In the genomic region with DNA sequence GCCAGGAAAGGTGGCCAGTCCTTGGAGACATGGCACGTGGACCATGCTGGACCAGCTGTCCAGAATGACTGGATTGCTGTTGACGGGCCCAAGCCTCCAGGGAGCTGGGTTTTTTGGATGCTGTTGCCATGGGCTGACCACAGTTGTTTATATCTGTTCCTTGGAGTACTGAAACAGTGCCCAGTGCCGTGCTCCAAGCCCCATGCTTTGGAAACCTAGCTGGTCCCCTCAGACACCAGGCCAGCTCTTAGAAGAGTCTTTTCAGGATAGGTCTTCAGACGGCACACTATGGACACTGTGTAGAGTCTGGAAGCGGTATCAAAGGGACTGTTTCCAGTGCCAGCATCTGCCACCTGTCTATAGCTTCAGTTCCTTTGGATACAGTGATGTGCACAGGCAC, we compare ENCODE assay signal across 12 mouse cellular contexts.
DNase-seq lines count a peak whose midpoint lies in the region; TF ChIP-seq lines count a peak whose summit lies in the region.
"Had no signal": no experiment of that assay in that cellular context is flagged by ENCODE, and none has a peak within 500 bp of the region (broad histone marks: within the 10 kb centered on the region; RNA-seq: fewer than 3 reads in every experiment).

No protein-coding gene starts in this region.

- TF ChIP-seq POLR2A in lung, adult 2 months (IDR thresholded peaks at IDR 0.05; ENCODE audit: borderline replicate concordance, extremely low read depth, low read depth, low read length) = no peak

- no peak overlapping the region for H3K4me3 ChIP-seq in lung, adult 2 months (replicated peaks; ENCODE audit: extremely low read depth, low read depth, low read length)
- H3K4me3 ChIP-seq: limb, embryonic 15.5 days had no signal

- WGBS in lung, adult 2 months = 76% methylated on average over 5 of the region's 5 CpGs

- TF ChIP-seq CTCF in lung, adult 2 months (IDR thresholded peaks at IDR 0.05; ENCODE audit: insufficient read depth, low read length) = no peak

- H3K4me1 ChIP-seq in lung, adult 2 months (ENCODE audit: control insufficient read depth, insufficient read depth, low read length) = no peaks in the 10 kb centered on the region

- DNase-seq in cerebellum, adult 11-12 months = peak; percentile 15
- no peak for DNase-seq in cerebellum, adult 11 months
- DNase-seq in lung, postnatal 10 days = peak; percentile 56
- no peak for DNase-seq in lung, adult 2 months
- peak; percentile 68 for DNase-seq in gastrocnemius, adult 18-20 months (ENCODE audit: low spot score)
- peak; percentile 52 for DNase-seq in heart, postnatal 4 days
- DNase-seq in urinary bladder, postnatal 14 days (ENCODE audit: low spot score) = no peak
- no peak for DNase-seq in right cerebral cortex, postnatal 14 days
- DNase-seq: B cell, adult 2 months; layer of hippocampus, postnatal 36 days; thymus, postnatal 25 days had no signal

Comparison
In these comparisons a context has a peak if more than half of its experiments do, and no peak if none do; other contexts are left out.
1. DNase-seq: peak in cerebellum, adult 11-12 months (single experiment), lung, postnatal 10 days (single experiment), gastrocnemius, adult 18-20 months (single experiment) and heart, postnatal 4 days (single experiment); none in cerebellum, adult 11 months (single experiment), lung, adult 2 months (single experiment), urinary bladder, postnatal 14 days (single experiment) and right cerebral cortex, postnatal 14 days (single experiment).